Mouse (Mus musculus): ENCODE data around the gene Usp5.

The Usp5 gene

GRCm38 (mm10) chr6:124840241-124841167, 11.2 kb upstream of the Usp5 start, which contains the start of gene Gnb3:
Gnb3 (minus strand) TSS chr6:124840275.
- peak in 1 of 2 experiments; percentile 72 for DNase-seq (ENCODE audit: inconsistent age in 2 of 2, low spot score in 1 of 2)

- peak in 1 of 2 experiments; percentile 38 for DNase-seq (ENCODE audit: inconsistent age in 2 of 2, low spot score in 1 of 2)
Measured at GRCm38 (mm10) chr6:124839805-124840204, 10.5 kb upstream of the Usp5 start.

GRCm38 (mm10) chr6:124836411-124836810, 7.1 kb upstream of the Usp5 start:
- DNase-seq (ENCODE audit: inconsistent age in 2 of 2, low spot score in 1 of 2): peak in 1 of 2 experiments; percentile 23

GRCm38 (mm10) chr6:124835531-124835930, 6.2 kb upstream of the Usp5 start:
- DNase-seq (ENCODE audit: inconsistent age in 2 of 2, low spot score in 1 of 2): peak in 1 of 2 experiments; percentile 25

GRCm38 (mm10) chr6:124834512-124835081, 5.3 kb upstream of the Usp5 start:
- DNase-seq (ENCODE audit: inconsistent age in 2 of 2, low spot score in 1 of 2): peak in 1 of 2 experiments; percentile 67

GRCm38 (mm10) chr6:124831649-124832048, 2.4 kb upstream of the Usp5 start:
- no peak for DNase-seq (ENCODE audit: inconsistent age in 2 of 2, low spot score in 1 of 2)

- DNase-seq (ENCODE audit: inconsistent age in 2 of 2, low spot score in 1 of 2): peak in 1 of 2 experiments; percentile 42
Measured at GRCm38 (mm10) chr6:124831199-124831598, 1.9 kb upstream of the Usp5 start.

GRCm38 (mm10) chr6:124829799-124830700, 766 bp upstream of the Usp5 start:
- DNase-seq (ENCODE audit: inconsistent age in 2 of 2, low spot score in 1 of 2): peak; percentile 94 to 98

GRCm38 (mm10) chr6:124828101-124828592, 1.1 kb downstream of the Usp5 start:
- DNase-seq (ENCODE audit: inconsistent age in 2 of 2, low spot score in 1 of 2): peak; percentile 73 to 85

- DNase-seq (ENCODE audit: inconsistent age in 2 of 2, low spot score in 1 of 2): no peak
Measured at GRCm38 (mm10) chr6:124822049-124822448, 7.2 kb downstream of the Usp5 start.

GRCm38 (mm10) chr6:124820891-124821290, 8.4 kb downstream of the Usp5 start:
- DNase-seq (ENCODE audit: inconsistent age in 2 of 2, low spot score in 1 of 2): peak in 1 of 2 experiments; percentile 16

GRCm38 (mm10) chr6:124817971-124818370, 11.3 kb downstream of the Usp5 start:
- peak; percentile 6 to 30 for DNase-seq (ENCODE audit: inconsistent age in 2 of 2, low spot score in 1 of 2)

- no peak for DNase-seq (ENCODE audit: inconsistent age in 2 of 2, low spot score in 1 of 2)
Measured at GRCm38 (mm10) chr6:124817563-124817962, 11.7 kb downstream of the Usp5 start.

- peak; percentile 4 to 27 for DNase-seq (ENCODE audit: inconsistent age in 2 of 2, low spot score in 1 of 2)
Measured at GRCm38 (mm10) chr6:124817125-124817524, 12.2 kb downstream of the Usp5 start.

- peak; percentile 2 to 22 for DNase-seq (ENCODE audit: inconsistent age in 2 of 2, low spot score in 1 of 2)
Measured at GRCm38 (mm10) chr6:124816611-124817010, 12.7 kb downstream of the Usp5 start.

GRCm38 (mm10) chr6:124814858-124815774, 14.2 kb downstream of the Usp5 start:
- DNase-seq (ENCODE audit: inconsistent age in 2 of 2, low spot score in 1 of 2): peak; percentile 14 to 35

- no peak for DNase-seq (ENCODE audit: inconsistent age in 2 of 2, low spot score in 1 of 2)
Measured at GRCm38 (mm10) chr6:124814448-124814847, 14.8 kb downstream of the Usp5 start.

GRCm38 (mm10) chr6:124813933-124814332, 15.4 kb downstream of the Usp5 start, which contains the start of gene Tpi1:
Tpi1 (minus strand) TSS chr6:124814296.
- DNase-seq (ENCODE audit: inconsistent age in 2 of 2, low spot score in 1 of 2): peak; percentile 94 to 98

- DNase-seq (ENCODE audit: inconsistent age in 2 of 2, low spot score in 1 of 2): peak; percentile 79 to 87
Measured at GRCm38 (mm10) chr6:124813496-124813895, 15.8 kb downstream of the Usp5 start.

GRCm38 (mm10) chr6:124812848-124813247, 16.4 kb downstream of the Usp5 start:
- DNase-seq (ENCODE audit: inconsistent age in 2 of 2, low spot score in 1 of 2): peak; percentile 29 to 67

Measured in adrenal gland, adult (tissue).